Mouse (Mus musculus) kidney, postnatal 0 days (tissue): ENCODE measurements around the gene Lekr1. TPM values are rescaled to one million over a fixed set of nuclear protein-coding genes. Genes with fewer than 3 reads are reported as not detected.

Experiments
- ATAC-seq: fragments of 200-750 bp; cut with Nextera tagmentation; replicated peaks from 2 replicates; pipeline ENCODE4 v1.8.0; 2017; ENCODE audit warnings: low read depth, moderate number of reproducible peaks, moderate TSS enrichment, moderate library complexity; ENCODE audit not compliant: low FRiP score
- DNase-seq: peaks from one replicate; pipeline ENCODE4 v3.0.0-alpha.2; 2016; ENCODE audit warnings: low spot score
- H3K27ac ChIP-seq: fragments of 300-500 bp; sonication (generic); 2 replicates; pipeline ENCODE4 v1.5.1; 2014; ENCODE audit warnings: mild to moderate bottlenecking
- H3K27me3 ChIP-seq: fragments of 300-500 bp; sonication (generic); 2 replicates; pipeline ENCODE4 v1.6.1; 2014; ENCODE audit warnings: low read length, mixed read lengths; ENCODE audit not compliant: insufficient read depth
- H3K36me3 ChIP-seq: fragments of 300-500 bp; sonication (generic); 2 replicates; pipeline ENCODE4 v1.6.1; 2014; ENCODE audit warnings: low read length, mixed read lengths; ENCODE audit not compliant: insufficient read depth
- H3K4me1 ChIP-seq: fragments of 300-500 bp; sonication (generic); replicated peaks from 2 replicates; pipeline ENCODE4 v1.6.1; 2014; ENCODE audit warnings: antibody characterized with exemption, low read length, mixed read lengths; ENCODE audit not compliant: insufficient read depth
- H3K4me2 ChIP-seq: fragments of 300-500 bp; sonication (generic); 2 replicates; pipeline ENCODE4 v1.6.1; 2014; ENCODE audit warnings: mild to moderate bottlenecking, low read length, moderate library complexity, mixed read lengths
- H3K4me3 ChIP-seq: fragments of 300-500 bp; sonication (generic); replicated peaks from 2 replicates; pipeline ENCODE4 v1.5.1; 2014; ENCODE audit warnings: low read depth, low read length
- H3K9ac ChIP-seq: fragments of 300-500 bp; sonication (generic); 2 replicates; pipeline ENCODE4 v1.6.1; 2014; ENCODE audit warnings: low read depth, low read length
- H3K9me3 ChIP-seq: fragments of 300-500 bp; sonication (generic); replicated peaks from 2 replicates; pipeline ENCODE4 v1.6.1; 2016; ENCODE audit warnings: low read length, inconsistent platforms, mixed read lengths
- CTCF ChIP-seq: IDR thresholded peaks from 2 replicates; pipeline ENCODE4 v1.5.1; 2016; ENCODE audit warnings: antibody characterized with exemption, low read depth, mild to moderate bottlenecking, moderate library complexity
- WGBS: fragments of 180-500 bp; shearing (Covaris S2); extraction: QIAGEN DNeasy Blood & Tissue Kit; methylation state at CpG from one replicate; pipeline ENCODE4 v1.1.7; 2014; 5-methylcytosine and 5-hydroxymethylcytosine counted together
- polyA plus RNA-seq: library from polyadenylated mRNA; unstranded; fragments of >200 nt; fragmentation: Nextera tagmentation; extraction: Ambion mirVana; gene quantifications from 2 replicates; pipeline ENCODE4 v1.2.1, GENCODE M21; 2015

Lekr1 gene
- polyA plus RNA-seq, 1 experiment from 2014 or later = 6.9 TPM

DNA sequence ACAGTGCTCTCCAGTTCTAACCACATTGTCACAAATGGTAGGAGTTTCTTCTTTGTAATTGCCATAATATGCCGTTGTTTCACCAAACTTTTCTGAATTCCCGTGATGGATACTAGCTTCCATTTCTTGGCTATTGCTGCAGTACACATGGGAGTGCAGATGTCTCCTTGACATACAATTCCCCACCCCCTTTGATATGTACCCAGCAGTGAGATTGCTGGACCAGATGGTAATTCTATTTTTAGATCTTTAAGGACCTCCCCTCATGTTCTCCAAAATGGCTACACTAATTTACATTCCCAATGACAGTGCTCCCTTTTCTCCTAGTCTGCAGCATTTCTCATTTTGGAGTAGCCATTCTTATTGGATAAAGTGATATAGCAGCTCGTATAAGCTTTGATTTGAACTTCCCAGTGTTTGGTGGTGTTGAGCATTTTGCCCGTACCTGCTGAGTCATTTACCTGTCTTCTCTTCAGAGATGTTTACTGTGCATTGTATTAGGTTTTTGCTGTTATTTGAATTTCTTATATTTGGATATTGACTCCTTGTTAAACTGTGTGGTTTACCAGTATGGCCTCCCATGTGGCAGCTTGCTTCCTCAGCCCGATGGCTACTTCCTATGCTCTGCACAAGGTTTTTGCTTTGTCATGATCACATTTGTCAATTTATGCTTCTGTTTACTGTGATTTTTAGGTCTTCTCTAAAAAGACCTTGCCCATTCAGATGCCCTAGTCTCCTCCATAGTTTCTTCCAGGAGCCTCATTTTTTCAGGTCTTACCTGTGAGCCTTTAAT is 131.5 kb downstream of the Lekr1 start:
- no peaks in the 10 kb centered on the region for H3K9me3 ChIP-seq
- WGBS = 92% methylated on average over 5 of the region's 5 CpGs
- DNase-seq = no peak
- H3K4me3 ChIP-seq = no peak overlapping the region
- H3K4me1 ChIP-seq = no peaks in the 10 kb centered on the region
- TF ChIP-seq CTCF = no peak
- H3K4me2 ChIP-seq = no peak overlapping the region
- no peaks in the 10 kb centered on the region for H3K27me3 ChIP-seq
- no peaks in the 10 kb centered on the region for H3K36me3 ChIP-seq
- no peak overlapping the region for H3K9ac ChIP-seq
- no peak overlapping the region for H3K27ac ChIP-seq
- no peak for ATAC-seq

DNA sequence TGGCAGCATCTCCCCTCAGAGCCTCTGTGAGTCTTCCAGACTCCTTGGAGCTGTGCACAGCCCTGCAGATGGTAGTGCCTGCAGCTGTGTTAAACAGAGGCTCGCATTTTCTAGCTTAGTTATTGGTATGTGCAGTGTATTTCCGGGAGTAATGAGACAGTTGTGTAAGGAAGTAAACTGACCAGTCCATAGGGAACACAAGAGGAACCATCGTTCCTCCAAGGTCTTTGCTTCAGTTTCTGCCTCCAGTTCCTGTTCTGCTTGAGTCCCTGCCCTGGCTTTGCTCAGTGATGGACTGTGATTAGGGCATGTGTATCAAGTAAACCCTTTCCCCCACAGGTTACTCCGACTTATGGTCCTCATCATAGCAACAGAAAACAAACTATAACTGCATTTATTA is 134.9 kb downstream of the Lekr1 start:
- ATAC-seq = no peak
- 73% methylated on average over 4 of the region's 4 CpGs for WGBS
- no peaks in the 10 kb centered on the region for H3K36me3 ChIP-seq

GRCm38 (mm10) chr3:65802185-65802584 is 136.2 kb downstream of the Lekr1 start:
- no peak for DNase-seq

More for the DNA sequence above, 134.9 kb downstream of the Lekr1 start:
- no peak for DNase-seq
- no peak overlapping the region for H3K27ac ChIP-seq
- no peaks in the 10 kb centered on the region for H3K27me3 ChIP-seq
- no peak overlapping the region for H3K4me3 ChIP-seq
- H3K4me2 ChIP-seq = no peak overlapping the region
- no peaks in the 10 kb centered on the region for H3K9me3 ChIP-seq
- no peaks in the 10 kb centered on the region for H3K4me1 ChIP-seq
- no peak overlapping the region for H3K9ac ChIP-seq
- TF ChIP-seq CTCF = no peak

GRCm38 (mm10) chr3:65802868-65803267 is 136.8 kb downstream of the Lekr1 start:
- TF ChIP-seq CTCF = no peak
- H3K9me3 ChIP-seq = no peaks in the 10 kb centered on the region
- no peaks in the 10 kb centered on the region for H3K27me3 ChIP-seq
- H3K27ac ChIP-seq = no peak overlapping the region
- no peaks in the 10 kb centered on the region for H3K36me3 ChIP-seq
- no peak for ATAC-seq
- peak; percentile 68 for DNase-seq
- WGBS = 56% methylated on average over 5 of the region's 5 CpGs
- H3K9ac ChIP-seq = no peak overlapping the region
- no peak overlapping the region for H3K4me2 ChIP-seq
- H3K4me1 ChIP-seq = no peaks in the 10 kb centered on the region
- no peak overlapping the region for H3K4me3 ChIP-seq

More at GRCm38 (mm10) chr3:65802185-65802584, 136.2 kb downstream of the Lekr1 start:
- no peaks in the 10 kb centered on the region for H3K36me3 ChIP-seq
- H3K27me3 ChIP-seq = no peaks in the 10 kb centered on the region
- no peaks in the 10 kb centered on the region for H3K4me1 ChIP-seq
- H3K27ac ChIP-seq = no peak overlapping the region
- H3K4me3 ChIP-seq = no peak overlapping the region
- H3K4me2 ChIP-seq = no peak overlapping the region
- no peak for TF ChIP-seq CTCF
- WGBS = 77% methylated on average over 5 of the region's 5 CpGs
- H3K9me3 ChIP-seq = no peaks in the 10 kb centered on the region
- H3K9ac ChIP-seq = no peak overlapping the region
- ATAC-seq = no peak

DNA sequence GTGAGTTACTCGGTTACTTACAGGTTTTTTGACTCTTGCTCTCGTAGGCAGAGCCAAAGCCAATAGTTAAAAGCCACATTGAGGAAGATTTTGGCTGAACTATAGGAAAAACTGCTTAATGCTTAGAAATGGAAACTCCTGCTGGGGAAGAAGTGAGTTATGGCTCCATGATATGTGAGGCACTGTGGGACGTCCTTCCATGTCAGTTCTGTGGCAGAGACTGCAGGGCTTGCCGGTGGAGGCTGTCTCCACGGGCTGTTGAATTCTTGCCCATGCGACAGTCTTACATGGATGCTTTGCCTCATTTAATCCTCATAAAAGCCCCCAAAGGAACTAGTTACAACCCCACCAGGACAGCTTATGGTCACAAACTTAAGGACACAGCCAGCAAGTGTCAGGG is 148.9 kb downstream of the Lekr1 start:
- ATAC-seq = no peak
- H3K9ac ChIP-seq = no peak overlapping the region
- DNase-seq = peak; percentile 46

DNA sequence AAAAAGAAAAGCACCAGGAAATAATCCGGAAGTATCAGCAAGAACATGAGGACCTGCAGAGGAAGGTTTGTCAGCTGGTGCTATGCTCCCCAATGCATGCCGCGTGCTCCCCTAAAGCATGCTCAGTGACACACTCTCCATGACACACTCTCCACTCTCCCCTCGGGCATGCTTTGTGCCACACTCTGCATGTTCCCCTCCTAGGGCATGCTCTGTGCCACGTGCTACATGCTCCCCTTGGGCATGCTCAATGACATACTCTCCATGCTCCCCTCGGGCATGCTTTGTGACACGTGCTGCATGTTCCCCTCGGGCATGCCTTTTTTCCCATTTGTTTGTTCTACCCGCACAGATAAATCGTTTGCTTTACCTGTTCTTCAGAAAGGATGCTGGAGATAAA is 150.0 kb downstream of the Lekr1 start:
- Histone ChIP-seq H3K27me3 (no peaks in the 10 kb centered on the region), H3K4me3 (no peak overlapping the region), H3K9me3 (no peaks in the 10 kb centered on the region), H3K36me3 (no peaks in the 10 kb centered on the region), H3K4me1 (no peaks in the 10 kb centered on the region), H3K27ac (no peak overlapping the region), H3K9ac (no peak overlapping the region), H3K4me2 (no peak overlapping the region)
- no peak for TF ChIP-seq CTCF
- WGBS = 83% methylated on average over 10 of the region's 10 CpGs
- no peak for DNase-seq
- ATAC-seq = no peak

More for the DNA sequence above, 148.9 kb downstream of the Lekr1 start:
- no peak for TF ChIP-seq CTCF
- Histone ChIP-seq H3K4me2 (no peak overlapping the region), H3K9me3 (no peaks in the 10 kb centered on the region), H3K27me3 (no peaks in the 10 kb centered on the region), H3K4me3 (no peak overlapping the region), H3K4me1 (no peaks in the 10 kb centered on the region), H3K27ac (no peak overlapping the region), H3K36me3 (no peaks in the 10 kb centered on the region)
- WGBS = 26% methylated on average over 6 of the region's 6 CpGs
